Mouse (Mus musculus): ENCODE data around the gene Eif4enif1. TPM values are rescaled to one million over a fixed set of nuclear protein-coding genes. Genes with fewer than 3 reads are reported as not detected.
"Not testable (repeated sequence)": the region's sequence is repeated elsewhere in the genome, so short reads cannot be mapped to it uniquely, and the experiment has no call there.

The Eif4enif1 gene
- total and polyA plus RNA-seq, 3 experiments = 52.7 to 139 (median 121) TPM

DNA sequence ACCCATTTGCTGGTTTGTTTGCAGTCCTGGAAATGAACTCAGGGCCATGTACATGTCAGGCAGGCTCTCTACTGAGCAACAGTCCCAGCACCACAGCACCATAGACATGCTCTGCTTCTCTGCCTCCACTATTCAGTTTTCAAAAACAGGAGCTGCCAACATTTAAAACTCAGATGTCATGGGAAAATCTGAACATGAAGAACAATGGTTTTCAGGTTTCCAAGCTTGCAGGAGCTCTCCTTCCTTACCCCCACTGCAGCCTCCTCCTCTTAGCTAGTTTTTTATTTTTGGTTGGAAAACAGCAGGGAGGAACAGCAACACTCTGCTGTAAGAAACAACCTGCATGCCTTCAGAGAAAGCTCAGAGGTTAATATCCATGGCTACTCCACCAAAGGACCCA lies 35.9 kb upstream of the Eif4enif1 start:
- not testable (repeated sequence) for DNase-seq (ENCODE audit: low spot score); H3K4me3 ChIP-seq (ENCODE audit: low read depth, low read length); H3K27me3 ChIP-seq (ENCODE audit: insufficient read depth, low read length); ATAC-seq (ENCODE audit: extremely low read depth, insufficient number of reproducible peaks, low FRiP score, poor library complexity, severe bottlenecking); H3K36me3 ChIP-seq (replicated peaks); H3K9me3 ChIP-seq (replicated peaks); H3K4me1 ChIP-seq (ENCODE audit: insufficient read depth, low read depth, low read length)

DNA sequence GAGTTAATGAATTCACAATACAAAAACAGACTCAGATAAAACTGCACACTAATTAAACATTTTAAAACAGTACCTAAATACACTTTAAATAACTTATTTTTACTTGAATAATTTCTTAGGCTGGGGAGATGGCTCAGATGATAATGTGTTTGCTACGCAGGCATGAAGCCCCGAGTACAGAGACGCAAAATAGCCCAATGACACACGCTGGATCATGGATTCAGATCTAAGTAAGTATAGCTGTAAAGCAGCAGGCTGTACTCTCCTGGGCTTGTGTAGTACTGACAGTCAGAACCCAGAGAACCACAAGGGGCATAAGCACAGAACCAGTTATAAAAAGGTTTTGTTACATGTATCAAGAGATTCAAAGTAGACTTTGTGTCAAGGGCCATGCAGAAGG lies 35.1 kb upstream of the Eif4enif1 start:
- not testable (repeated sequence) for H3K27me3 ChIP-seq (ENCODE audit: insufficient read depth, low read length); H3K4me3 ChIP-seq (ENCODE audit: low read depth, low read length); DNase-seq (ENCODE audit: low spot score); H3K4me1 ChIP-seq (ENCODE audit: insufficient read depth, low read depth, low read length); H3K9me3 ChIP-seq (replicated peaks); H3K36me3 ChIP-seq (replicated peaks)
- 0 out of 2 replicates have a peak, but pooled peaks have one; percentile 1 for ATAC-seq (ENCODE audit: extremely low read depth, insufficient number of reproducible peaks, low FRiP score, poor library complexity, severe bottlenecking)

DNA sequence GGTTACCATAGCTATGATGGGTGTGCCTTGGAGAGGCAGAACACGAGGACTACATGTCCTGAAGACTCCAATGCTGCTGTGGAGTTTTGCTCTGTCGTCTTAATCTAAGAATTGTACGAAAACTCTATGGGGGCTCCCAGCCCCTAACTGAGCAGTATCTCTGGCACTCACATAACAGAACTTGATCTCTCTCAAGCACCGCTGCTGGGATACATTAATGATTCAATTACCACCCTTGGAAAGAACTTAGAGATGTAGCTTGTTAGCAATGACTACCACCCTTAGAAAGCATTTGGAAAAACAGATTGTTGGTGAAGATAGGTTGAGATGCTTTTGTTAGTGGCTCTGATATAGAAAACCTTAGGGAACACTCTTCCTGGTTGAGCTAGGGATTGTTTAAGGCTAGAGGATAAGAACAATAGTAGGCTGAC lies 34.6 kb upstream of the Eif4enif1 start:
- not testable (repeated sequence) for H3K9me3 ChIP-seq (replicated peaks); H3K4me3 ChIP-seq (ENCODE audit: low read depth, low read length); H3K27me3 ChIP-seq (ENCODE audit: insufficient read depth, low read length); H3K36me3 ChIP-seq (replicated peaks); H3K4me1 ChIP-seq (ENCODE audit: insufficient read depth, low read depth, low read length)
- DNase-seq (ENCODE audit: low spot score) (peak; percentile 1), ATAC-seq (ENCODE audit: extremely low read depth, insufficient number of reproducible peaks, low FRiP score, poor library complexity, severe bottlenecking) (peak; percentile 4; the same call in 1 of the 2 replicates)

DNA sequence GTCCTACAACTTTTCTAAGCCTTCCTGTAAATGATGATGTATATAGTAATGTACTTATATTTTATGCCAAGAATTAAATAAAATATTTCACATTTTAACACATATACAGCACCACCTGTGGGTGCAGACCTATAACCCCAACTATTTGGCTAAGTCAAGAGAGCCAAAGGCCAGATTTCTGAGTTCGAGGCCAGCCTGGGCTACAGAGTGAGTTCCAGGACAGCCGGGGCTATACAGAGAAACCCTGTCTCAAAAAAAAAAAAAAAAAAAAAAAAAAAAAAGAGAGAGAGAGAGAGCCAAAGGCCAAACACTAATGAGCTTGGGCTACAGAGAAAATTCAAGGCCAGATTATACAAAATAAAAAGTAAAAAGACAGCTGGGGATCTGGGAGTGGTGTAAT lies 33.1 kb upstream of the Eif4enif1 start:
- not testable (repeated sequence) for DNase-seq (ENCODE audit: low spot score); H3K9me3 ChIP-seq (replicated peaks); ATAC-seq (ENCODE audit: extremely low read depth, insufficient number of reproducible peaks, low FRiP score, poor library complexity, severe bottlenecking); H3K4me3 ChIP-seq (ENCODE audit: low read depth, low read length); H3K36me3 ChIP-seq (replicated peaks); H3K4me1 ChIP-seq (ENCODE audit: insufficient read depth, low read depth, low read length); H3K27me3 ChIP-seq (ENCODE audit: insufficient read depth, low read length)

DNA sequence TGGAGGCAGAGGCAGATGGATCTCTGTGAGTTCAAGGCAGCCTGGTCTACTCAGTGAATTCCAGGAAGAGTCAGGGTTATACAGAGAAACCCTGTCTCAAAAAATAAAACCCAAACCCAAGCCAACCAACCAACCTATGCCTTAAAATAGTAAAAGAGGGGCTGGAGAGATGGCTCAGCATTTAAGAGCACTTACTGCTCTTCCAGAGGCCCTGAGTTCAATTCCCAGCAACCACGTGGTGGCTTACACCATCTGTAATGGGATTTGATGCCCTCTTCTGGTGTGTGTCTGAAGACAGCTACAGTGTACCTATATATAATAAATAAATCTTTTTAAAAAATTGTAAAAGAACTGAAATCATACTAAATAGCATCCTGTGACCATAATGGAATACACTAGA lies 30.3 kb upstream of the Eif4enif1 start:
- not testable (repeated sequence) for H3K36me3 ChIP-seq (replicated peaks); ATAC-seq (ENCODE audit: extremely low read depth, insufficient number of reproducible peaks, low FRiP score, poor library complexity, severe bottlenecking); H3K4me1 ChIP-seq (ENCODE audit: insufficient read depth, low read depth, low read length); H3K9me3 ChIP-seq (replicated peaks); H3K27me3 ChIP-seq (ENCODE audit: insufficient read depth, low read length); H3K4me3 ChIP-seq (ENCODE audit: low read depth, low read length); DNase-seq (ENCODE audit: low spot score)

DNA sequence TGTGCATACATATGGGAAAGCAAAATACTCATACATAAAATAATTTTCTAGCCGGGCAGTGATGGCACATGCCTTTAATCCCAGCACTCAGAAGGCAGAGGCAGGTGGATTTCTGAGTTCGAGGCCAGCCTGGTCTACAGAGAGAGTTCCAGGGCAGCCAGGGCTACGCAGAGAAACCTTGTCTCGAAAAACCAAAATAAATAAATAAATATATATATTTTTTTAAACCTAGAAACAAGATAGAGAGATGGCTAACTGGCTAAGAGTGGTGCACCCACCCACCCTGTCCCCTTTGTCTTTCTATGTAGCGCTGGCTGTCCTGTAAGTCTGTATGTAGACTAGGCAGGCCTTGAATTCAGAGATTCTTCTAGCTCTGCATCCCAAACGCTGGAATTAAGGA lies 29.7 kb upstream of the Eif4enif1 start:
- not testable (repeated sequence) for H3K9me3 ChIP-seq (replicated peaks); H3K27me3 ChIP-seq (ENCODE audit: insufficient read depth, low read length); H3K4me1 ChIP-seq (ENCODE audit: insufficient read depth, low read depth, low read length); H3K4me3 ChIP-seq (ENCODE audit: low read depth, low read length); DNase-seq (ENCODE audit: low spot score); H3K36me3 ChIP-seq (replicated peaks); ATAC-seq (ENCODE audit: extremely low read depth, insufficient number of reproducible peaks, low FRiP score, poor library complexity, severe bottlenecking)

DNA sequence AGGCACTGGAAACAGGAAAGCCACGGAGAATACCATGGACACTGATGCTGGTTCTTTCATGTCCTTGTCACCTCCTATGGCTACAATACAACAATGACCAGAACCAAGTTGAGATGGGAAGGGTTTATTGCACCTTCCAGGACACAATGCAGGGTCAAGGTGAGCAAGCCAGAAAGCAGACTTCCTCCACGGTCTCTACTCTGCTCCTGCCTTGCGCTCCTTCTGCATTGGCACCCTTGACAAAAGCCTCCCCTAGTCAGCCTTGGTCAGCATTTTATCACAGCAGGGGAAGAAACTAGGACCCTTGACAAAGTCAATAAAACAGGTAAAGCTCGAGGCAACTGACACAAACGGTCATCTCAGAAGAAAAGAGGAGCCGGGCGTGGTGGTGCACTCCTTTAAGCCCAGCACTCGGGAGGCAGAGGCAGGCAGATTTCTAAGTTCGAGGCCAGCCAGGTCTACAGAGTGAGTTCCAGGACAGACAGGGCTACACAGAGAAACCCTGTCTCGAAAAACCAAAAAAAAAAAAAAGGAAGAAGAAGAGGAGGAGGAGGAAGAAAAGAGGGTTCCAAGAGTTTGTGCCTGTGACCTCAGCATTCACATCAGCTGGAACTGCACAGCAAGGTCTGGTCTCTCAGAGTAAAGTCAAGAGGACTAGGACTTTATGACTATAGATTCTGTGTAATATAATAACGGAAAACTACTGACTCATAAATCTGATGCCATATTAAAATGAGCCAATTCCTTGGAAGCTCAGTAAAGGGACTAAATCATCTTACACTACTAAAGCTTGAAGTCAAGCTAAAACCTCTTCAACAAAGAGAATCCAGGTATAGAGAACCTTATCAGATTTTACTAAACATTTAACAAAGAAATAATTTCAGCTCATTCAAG lies 28.5 kb upstream of the Eif4enif1 start:
- H3K4me1 ChIP-seq (ENCODE audit: insufficient read depth, low read depth, low read length); H3K36me3 ChIP-seq (replicated peaks); H3K4me3 ChIP-seq (ENCODE audit: low read depth, low read length); DNase-seq (ENCODE audit: low spot score); H3K27me3 ChIP-seq (ENCODE audit: insufficient read depth, low read length); H3K9me3 ChIP-seq (replicated peaks): not testable (repeated sequence)
- ATAC-seq (ENCODE audit: extremely low read depth, insufficient number of reproducible peaks, low FRiP score, poor library complexity, severe bottlenecking) = peak; percentile 6; the same call in 1 of the 2 replicates

DNA sequence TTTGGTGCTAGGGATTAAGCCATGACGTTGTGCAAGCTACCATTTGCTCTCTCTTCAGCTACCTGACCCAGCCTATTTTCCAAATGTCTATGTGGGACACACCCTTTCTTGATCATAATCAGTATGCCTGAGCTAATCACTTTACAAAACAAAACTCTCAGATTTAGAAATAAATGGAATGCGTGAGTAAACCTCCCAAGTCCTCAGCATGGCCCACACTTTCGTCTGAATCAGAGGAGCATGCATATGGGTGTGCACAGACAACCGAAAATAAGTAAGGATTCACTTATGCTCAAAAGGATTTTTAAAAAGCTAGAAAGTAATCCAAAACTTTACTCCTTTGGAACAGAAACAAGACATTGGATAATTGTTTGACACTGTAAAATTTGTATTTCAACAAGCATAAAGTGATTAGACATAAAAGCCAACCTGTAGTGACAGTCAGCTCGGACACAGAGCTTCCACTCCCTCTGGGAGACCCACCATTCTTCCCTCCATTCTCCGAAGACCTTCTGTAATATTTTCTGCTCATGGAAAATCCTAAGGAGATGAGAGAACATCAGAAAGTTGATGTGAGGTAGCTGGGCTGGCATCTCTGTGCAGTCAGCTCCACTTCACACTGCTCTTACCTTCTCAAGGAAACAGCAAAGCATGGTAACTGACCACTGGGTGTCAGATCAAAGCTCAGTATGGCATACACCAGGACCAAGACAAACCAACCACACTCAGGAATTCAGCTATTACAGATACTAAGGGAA lies 23.0 kb upstream of the Eif4enif1 start:
- not testable (repeated sequence) for H3K36me3 ChIP-seq (replicated peaks); H3K9me3 ChIP-seq (replicated peaks); DNase-seq (ENCODE audit: low spot score); H3K27me3 ChIP-seq (ENCODE audit: insufficient read depth, low read length); ATAC-seq (ENCODE audit: extremely low read depth, insufficient number of reproducible peaks, low FRiP score, poor library complexity, severe bottlenecking); H3K4me3 ChIP-seq (ENCODE audit: low read depth, low read length); H3K4me1 ChIP-seq (ENCODE audit: insufficient read depth, low read depth, low read length)

DNA sequence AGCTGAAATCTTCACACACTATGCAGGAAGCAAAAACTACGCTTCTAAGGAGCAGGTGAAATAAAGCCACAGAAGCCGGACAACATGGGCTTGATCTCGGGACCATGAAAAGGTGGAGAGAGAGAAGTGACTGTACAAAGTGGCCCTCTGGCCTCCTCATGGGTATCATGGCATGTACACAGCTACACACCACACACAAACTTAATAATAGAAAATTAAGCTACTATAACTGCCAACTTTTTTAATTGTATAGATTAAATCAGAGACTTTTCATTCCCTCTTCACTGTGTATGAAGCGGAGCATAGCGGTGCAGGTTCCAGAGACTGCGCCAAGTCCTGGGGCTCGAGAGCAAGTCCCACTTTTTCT lies 22.5 kb upstream of the Eif4enif1 start:
- not testable (repeated sequence) for H3K4me1 ChIP-seq (ENCODE audit: insufficient read depth, low read depth, low read length); DNase-seq (ENCODE audit: low spot score); H3K4me3 ChIP-seq (ENCODE audit: low read depth, low read length); H3K27me3 ChIP-seq (ENCODE audit: insufficient read depth, low read length); H3K9me3 ChIP-seq (replicated peaks); ATAC-seq (ENCODE audit: extremely low read depth, insufficient number of reproducible peaks, low FRiP score, poor library complexity, severe bottlenecking)
- peaks cover 14% of the 10 kb centered on the region for H3K36me3 ChIP-seq (replicated peaks)

DNA sequence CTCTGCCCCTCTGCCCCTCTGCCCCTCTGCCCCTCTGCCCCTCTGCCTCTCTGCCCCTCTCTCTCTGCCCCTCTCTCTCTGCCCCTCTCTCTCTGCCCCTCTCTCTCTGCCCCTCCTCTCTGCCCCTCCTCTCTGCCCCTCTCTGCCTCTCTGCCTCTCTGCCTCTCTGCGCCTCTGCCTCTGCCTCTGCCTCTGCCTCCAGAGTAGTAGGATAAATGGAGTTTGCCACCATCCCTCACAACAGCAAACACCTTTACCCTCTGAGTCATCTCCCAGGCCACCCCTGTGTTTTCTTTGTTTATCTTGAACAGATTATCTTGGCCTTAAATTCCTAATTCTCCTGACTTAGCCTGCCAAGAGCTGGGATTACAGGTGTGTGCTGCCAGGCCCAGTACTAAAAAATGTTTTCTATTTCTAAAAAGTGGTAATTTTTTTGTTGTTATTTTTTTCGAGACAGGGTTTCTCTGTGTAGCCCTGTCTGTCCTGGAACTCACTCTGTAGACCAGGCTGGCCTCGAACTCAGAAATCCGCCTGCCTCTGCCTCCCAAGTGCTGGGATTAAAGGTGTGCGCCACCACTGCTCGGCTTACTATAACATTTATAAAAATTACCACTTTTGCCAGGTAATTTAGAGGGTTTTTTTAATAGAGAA lies 21.6 kb upstream of the Eif4enif1 start:
- H3K36me3 ChIP-seq (replicated peaks) = peaks cover 21% of the 10 kb centered on the region
- H3K27me3 ChIP-seq (ENCODE audit: insufficient read depth, low read length); H3K4me1 ChIP-seq (ENCODE audit: insufficient read depth, low read depth, low read length); ATAC-seq (ENCODE audit: extremely low read depth, insufficient number of reproducible peaks, low FRiP score, poor library complexity, severe bottlenecking); H3K9me3 ChIP-seq (replicated peaks); DNase-seq (ENCODE audit: low spot score); H3K4me3 ChIP-seq (ENCODE audit: low read depth, low read length): not testable (repeated sequence)

DNA sequence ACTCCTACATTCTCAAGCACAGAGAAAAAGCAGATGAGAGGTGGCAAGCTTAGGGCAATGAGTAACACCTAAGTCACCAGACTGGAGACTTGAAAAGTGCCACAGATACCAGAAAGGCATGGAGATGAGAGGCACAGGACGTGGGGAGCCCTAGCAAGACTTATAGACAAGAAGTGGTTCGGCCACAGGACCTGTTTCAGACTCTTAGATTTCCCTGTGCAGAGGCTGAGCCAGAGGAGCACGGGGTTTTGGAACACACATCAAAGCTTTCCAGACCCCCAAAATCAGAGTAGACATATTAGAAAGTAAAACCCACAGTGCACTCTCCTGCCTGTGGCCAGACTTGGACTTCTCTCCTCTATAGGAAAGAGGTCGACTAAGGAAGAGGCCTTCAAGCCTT lies 20.9 kb upstream of the Eif4enif1 start:
- not testable (repeated sequence) for H3K27me3 ChIP-seq (ENCODE audit: insufficient read depth, low read length); DNase-seq (ENCODE audit: low spot score); ATAC-seq (ENCODE audit: extremely low read depth, insufficient number of reproducible peaks, low FRiP score, poor library complexity, severe bottlenecking); H3K9me3 ChIP-seq (replicated peaks); H3K4me1 ChIP-seq (ENCODE audit: insufficient read depth, low read depth, low read length); H3K4me3 ChIP-seq (ENCODE audit: low read depth, low read length)
- peaks cover 25% of the 10 kb centered on the region for H3K36me3 ChIP-seq (replicated peaks)

All from G1E (cell line).